Mouse (Mus musculus) neutrophil, adult 83 days (primary cell): ENCODE results near the gene Cyp2c54. TPM values are rescaled to one million over a fixed set of nuclear protein-coding genes. Genes with fewer than 3 reads are reported as not detected.

Experiments used
- total RNA-seq, 2 experiments: library from RNA; stranded (reverse); gene quantifications; one replicate each; pipeline ENCODE4 v1.2.4; 2023

Cyp2c54 gene
- total RNA-seq, result not detected

GRCm38 (mm10) chr19:40073701-40074100 is at the start of gene Cyp2c54:
Cyp2c54 (minus strand) TSS chr19:40073827.

GRCm38 (mm10) chr19:40089421-40089820 is 15.8 kb upstream of the Cyp2c54 start, which contains the start of gene Cyp2c50:
Cyp2c50 (plus strand) TSS chr19:40089688.

GRCm38 (mm10) chr19:39992140-39992539 is 81.5 kb downstream of the Cyp2c54 start, which contains the start of gene Cyp2c37:
Cyp2c37 (plus strand) TSS chr19:39992424.

Other genes with a start within 250 kb of the Cyp2c54 start
- not detected for gene Cyp2c69, start 187.0 kb downstream of the Cyp2c54 start, total RNA-seq
- not detected for gene Cyp2c37, start 81.4 kb downstream of the Cyp2c54 start, total RNA-seq
- not detected for gene Cyp2c50, start 15.9 kb upstream of the Cyp2c54 start, total RNA-seq
- gene Cyp2c70, start 113.5 kb upstream of the Cyp2c54 start, total RNA-seq, result not detected
- gene Pdlim1, start 198.0 kb upstream of the Cyp2c54 start, total RNA-seq, result 10 to 100 TPM; 43.0 to 48.1 TPM